Mouse (Mus musculus) intestine, embryonic 15.5 days (tissue): ENCODE measurements around the gene Ocm. TPM values are rescaled to one million over a fixed set of nuclear protein-coding genes. Genes with fewer than 3 reads are reported as not detected.

Source experiments
- ATAC-seq: fragments of 200-750 bp; cut with Nextera tagmentation; 2 replicates; pipeline ENCODE4 v1.8.0; 2017; ENCODE audit warnings: moderate TSS enrichment, moderate library complexity
- H3K27ac ChIP-seq: fragments of 300-500 bp; sonication (generic); 2 replicates; pipeline ENCODE4 v1.5.1; 2015; ENCODE audit warnings: mild to moderate bottlenecking, inconsistent platforms
- H3K27me3 ChIP-seq: fragments of 300-500 bp; sonication (generic); replicated peaks from 2 replicates; pipeline ENCODE4 v1.6.1; 2015; ENCODE audit warnings: inconsistent platforms
- H3K36me3 ChIP-seq: fragments of 300-500 bp; sonication (generic); 2 replicates; pipeline ENCODE4 v1.6.1; 2015; ENCODE audit warnings: inconsistent platforms
- H3K4me1 ChIP-seq: fragments of 300-500 bp; sonication (generic); replicated peaks from 2 replicates; pipeline ENCODE4 v1.6.1; 2015; ENCODE audit warnings: inconsistent platforms
- H3K4me2 ChIP-seq: fragments of 300-500 bp; sonication (generic); replicated peaks from 2 replicates; pipeline ENCODE4 v1.6.1; 2015; ENCODE audit warnings: mild to moderate bottlenecking, inconsistent platforms
- H3K4me3 ChIP-seq: fragments of 300-500 bp; sonication (generic); replicated peaks from 2 replicates; pipeline ENCODE4 v1.5.1; 2015; ENCODE audit warnings: inconsistent platforms
- H3K9ac ChIP-seq: fragments of 300-500 bp; sonication (generic); 2 replicates; pipeline ENCODE4 v1.6.1; 2015; ENCODE audit warnings: inconsistent platforms
- H3K9me3 ChIP-seq: fragments of 300-500 bp; sonication (generic); 2 replicates; pipeline ENCODE4 v1.6.1; 2016; ENCODE audit warnings: inconsistent platforms
- WGBS: fragments of 180-500 bp; shearing (Covaris S2); methylation state at CpG from one replicate; pipeline ENCODE4 v1.1.7; 2015; 5-methylcytosine and 5-hydroxymethylcytosine counted together
- polyA plus RNA-seq: library from polyadenylated mRNA; unstranded; fragments of >200 nt; fragmentation: Nextera tagmentation; extraction: Ambion mirVana; gene quantifications from 2 replicates; pipeline ENCODE4 v1.2.1, GENCODE M21; 2015

Gene Ocm
- polyA plus RNA-seq, 1 experiment from 2014 or later, result not detected

GRCm38 (mm10) chr5:143974931-143975630 is 51.4 kb downstream of the Ocm start:
- peak; percentile 76 for ATAC-seq
- no peak overlapping the region for H3K27ac ChIP-seq
- H3K4me2 ChIP-seq, result no peak overlapping the region
- H3K27me3 ChIP-seq, result no peaks in the 10 kb centered on the region
- H3K36me3 ChIP-seq, result no peaks in the 10 kb centered on the region
- 52% methylated on average over 4 of the region's 4 CpGs for WGBS
- H3K9me3 ChIP-seq, result no peaks in the 10 kb centered on the region
- H3K4me1 ChIP-seq, result no peaks in the 10 kb centered on the region
- H3K4me3 ChIP-seq, result no peak overlapping the region
- H3K9ac ChIP-seq, result no peak overlapping the region

GRCm38 (mm10) chr5:143972628-143973027 is 53.8 kb downstream of the Ocm start:
- Histone ChIP-seq H3K9ac (no peak overlapping the region), H3K27me3 (no peaks in the 10 kb centered on the region), H3K9me3 (no peaks in the 10 kb centered on the region), H3K4me2 (no peak overlapping the region), H3K36me3 (no peaks in the 10 kb centered on the region), H3K4me1 (no peaks in the 10 kb centered on the region), H3K27ac (no peak overlapping the region), H3K4me3 (no peak overlapping the region)
- no peak for ATAC-seq
- 38% methylated on average over 3 of the region's 3 CpGs for WGBS

Other genes with a start within 250 kb of the Ocm start
- gene Eif2ak1, start 208.9 kb downstream of the Ocm start, polyA plus RNA-seq, result 32.4 and 32.6 TPM in 2 replicates
- 0.21 TPM in 1 of 2 replicates, not detected in the other for gene Ankrd61, start 129.0 kb downstream of the Ocm start, polyA plus RNA-seq
- gene Aimp2, start 116.8 kb downstream of the Ocm start, polyA plus RNA-seq, result 120 and 125 TPM in 2 replicates
- gene Pms2, start 116.7 kb downstream of the Ocm start, polyA plus RNA-seq, result 21.1 and 21.5 TPM in 2 replicates
- 0.68 TPM in 1 of 2 replicates, not detected in the other for gene Gm42421, start 98.5 kb downstream of the Ocm start, polyA plus RNA-seq
- gene Rsph10b, start 93.6 kb downstream of the Ocm start, polyA plus RNA-seq, result 0.20 and 0.39 TPM in 2 replicates
- gene Ccz1, start 11.8 kb downstream of the Ocm start, polyA plus RNA-seq, result 69.0 and 75.7 TPM in 2 replicates
- gene Lmtk2, start 73.8 kb upstream of the Ocm start, polyA plus RNA-seq, result 5.6 and 6.7 TPM in 2 replicates
- 7.6 and 15.3 TPM in 2 replicates for gene Bhlha15, start 163.6 kb upstream of the Ocm start, polyA plus RNA-seq
- 17.3 and 19.9 TPM in 2 replicates for gene Tecpr1, start 196.9 kb upstream of the Ocm start, polyA plus RNA-seq
- 130 and 133 TPM in 2 replicates for gene Bri3, start 217.8 kb upstream of the Ocm start, polyA plus RNA-seq